Mouse (Mus musculus): ENCODE measurements at regions not wholly inside any gene's neighbourhood (a gene's known extent, or its start where the extent isn't known, plus 50 kb on each side); places are given as distances from the start of the nearest gene placed in this dataset.

DNA sequence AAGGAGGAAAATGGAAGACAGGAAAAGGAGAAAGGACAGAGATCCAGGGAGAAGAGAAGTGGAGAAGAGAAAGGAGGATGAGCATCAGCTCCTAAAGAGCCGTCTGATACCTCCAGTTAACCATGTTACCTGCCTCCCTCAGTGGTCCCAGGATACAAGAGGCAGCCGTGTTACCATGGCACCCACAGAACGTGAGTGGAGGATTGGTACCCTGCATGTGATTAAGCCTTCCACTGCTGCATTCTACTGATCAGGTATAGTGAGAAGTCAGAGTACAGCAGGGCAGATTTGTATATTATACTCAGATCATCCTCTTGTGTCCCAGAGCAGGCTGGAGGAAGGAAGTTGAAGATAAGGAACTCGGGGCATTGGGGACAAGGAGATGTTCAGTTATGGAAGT is 115.5 kb upstream of the Tas2r119 start:
- TF ChIP-seq CTCF (IDR thresholded peaks at IDR 0.05 in 2 of 3, conservative IDR thresholded peaks at IDR 0.05 in 1 of 3; ENCODE audit: control insufficient read depth in 1 of 3, insufficient read depth in 1 of 3, low read depth in 2 of 3, low read length in 3 of 3, poor library complexity in 1 of 3, severe bottlenecking in 1 of 3) (no peak), POLR2A (IDR thresholded peaks at IDR 0.05; ENCODE audit: control insufficient read depth in 1 of 2, insufficient read depth in 1 of 2, low read depth in 1 of 2, low read length in 2 of 2, poor library complexity in 1 of 2) (no peak), UBTF (IDR thresholded peaks at IDR 0.05; ENCODE audit: borderline replicate concordance, insufficient read depth, low read depth, low read length) (no peak)
